Mouse (Mus musculus) liver, postnatal 0 days (tissue): ENCODE measurements at regions not wholly inside any gene's neighbourhood (a gene's known extent, or its start where the extent isn't known, plus 50 kb on each side); places are given as distances from the start of the nearest gene placed in this dataset.

Source experiments
- CTCF ChIP-seq: sonication (generic); IDR thresholded peaks from 2 replicates; pipeline ENCODE4 v1.5.1; 2016; ENCODE audit warnings: antibody characterized with exemption, low read depth
- EP300 ChIP-seq: IDR thresholded peaks from 2 replicates; pipeline ENCODE4 v1.6.1; 2016; ENCODE audit warnings: antibody characterized with exemption, low read depth, mild to moderate bottlenecking

DNA sequence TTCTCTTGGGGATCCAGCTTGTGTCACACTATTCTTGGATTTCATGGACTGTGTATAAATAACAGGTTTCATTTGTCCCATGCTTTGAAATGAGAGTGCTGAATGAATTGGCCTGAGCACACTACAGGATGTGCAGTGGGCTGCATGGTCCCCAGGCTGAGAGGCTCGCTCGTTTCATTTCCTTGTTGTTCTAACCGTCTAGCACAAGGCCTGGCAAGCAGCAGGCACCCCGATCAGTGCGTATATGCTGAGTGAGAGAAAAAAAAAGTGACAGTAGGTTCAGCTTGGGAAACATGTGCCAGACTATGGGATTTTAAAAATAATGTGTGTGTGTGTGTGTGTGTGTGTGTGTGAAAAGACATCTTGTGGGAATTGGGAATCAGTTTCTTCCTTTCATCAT lies 71.1 kb upstream of the Tut7 start:
- TF ChIP-seq CTCF (no peak), EP300 (no peak)
